In the genomic region with DNA sequence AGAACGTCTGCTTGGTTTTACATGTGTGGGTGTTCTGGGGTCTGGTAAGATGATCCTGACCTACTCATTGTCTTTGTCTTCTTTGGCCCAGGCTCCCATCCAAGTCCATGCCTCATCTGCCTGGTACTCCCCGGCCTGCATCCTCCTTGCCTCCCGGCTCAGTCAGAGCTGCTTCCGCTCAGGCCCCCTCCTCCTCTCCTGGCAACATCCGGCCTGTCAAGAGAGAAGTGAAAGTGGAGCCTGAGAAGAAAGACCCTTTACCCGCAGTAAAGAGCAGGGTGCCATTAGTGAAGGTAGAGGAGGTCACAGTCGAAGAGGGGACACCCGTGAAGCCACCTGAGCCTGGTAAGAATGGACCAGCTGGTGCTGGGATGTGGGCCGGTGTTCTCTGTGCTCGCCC, we compare ENCODE assay signal across 12 mouse cellular contexts. TPM values are rescaled to one million over a fixed set of nuclear protein-coding genes. Genes with fewer than 3 reads are reported as not detected.
DNase-seq lines count a peak whose midpoint lies in the region; ATAC-seq lines count a peak whose summit lies in the region.
"Had no signal": no experiment of that assay in that cellular context is flagged by ENCODE, and none has a peak within 500 bp of the region (broad histone marks: within the 10 kb centered on the region; RNA-seq: fewer than 3 reads in every experiment).

No protein-coding gene starts in this region.

- no peaks in the 10 kb centered on the region for H3K36me3 ChIP-seq in lung, embryonic 15.5 days
- H3K36me3 ChIP-seq in liver, embryonic 11.5 days (ENCODE audit: control insufficient read depth, insufficient read depth, low read length) = no peaks in the 10 kb centered on the region

- H3K4me3 ChIP-seq in lung, embryonic 15.5 days = no peak overlapping the region
- H3K4me3 ChIP-seq in liver, embryonic 11.5 days (ENCODE audit: low read depth, low read length) = no peak overlapping the region
- H3K4me3 ChIP-seq: gastrocnemius, adult 2 months had no signal

- H3K4me2 ChIP-seq in lung, embryonic 15.5 days = peak overlapping the region; percentile 28; the same call in 1 of the 2 replicates
- no peak overlapping the region for H3K4me2 ChIP-seq in liver, embryonic 11.5 days

- H3K9me3 ChIP-seq in lung, embryonic 15.5 days = no peaks in the 10 kb centered on the region
- H3K9me3 ChIP-seq in liver, embryonic 11.5 days (ENCODE audit: control insufficient read depth, low read length) = no peaks in the 10 kb centered on the region

- H3K4me1 ChIP-seq in lung, embryonic 15.5 days = no peaks in the 10 kb centered on the region
- no peaks in the 10 kb centered on the region for H3K4me1 ChIP-seq in liver, embryonic 11.5 days (replicated peaks; ENCODE audit: control insufficient read depth, insufficient read depth, low read length)

- no peak overlapping the region for H3K27ac ChIP-seq in lung, embryonic 15.5 days
- no peak overlapping the region for H3K27ac ChIP-seq in liver, embryonic 11.5 days (ENCODE audit: low read depth, low read length)
- H3K27ac ChIP-seq: gastrocnemius, adult 2 months had no signal

- no peaks in the 10 kb centered on the region for H3K27me3 ChIP-seq in lung, embryonic 15.5 days
- no peaks in the 10 kb centered on the region for H3K27me3 ChIP-seq in liver, embryonic 11.5 days (replicated peaks; ENCODE audit: control insufficient read depth, insufficient read depth, low read length)
- H3K27me3 ChIP-seq: Patski had no signal

- DNase-seq in adrenal gland, postnatal 10 days = peak; percentile 28
- no peak for DNase-seq in adrenal gland, postnatal 4 days (ENCODE audit: low spot score in 2 of 2)
- DNase-seq in lung, adult 18-20 months = no peak
- peak; percentile 54 for DNase-seq in induced T-regulatory cell, adult 2 months (ENCODE audit: low read depth)
- peak; percentile 67 for DNase-seq in thymus, postnatal 14 days
- DNase-seq in liver, embryonic 11.5 days (ENCODE audit: low spot score) = no peak
- DNase-seq in ovary, adult 18-20 months (ENCODE audit: low spot score) = no peak
- DNase-seq: cerebellum, postnatal 36 days; gastrocnemius, adult 2 months; left cerebral cortex, postnatal 4 days had no signal

- H3K9ac ChIP-seq in lung, embryonic 15.5 days = no peak overlapping the region
- H3K9ac ChIP-seq in liver, embryonic 11.5 days (ENCODE audit: low read depth, low read length) = no peak overlapping the region

- no peak for ATAC-seq in lung, embryonic 15.5 days (ENCODE audit: borderline replicate concordance, extremely low read depth, low FRiP score, low TSS enrichment)
- ATAC-seq in liver, embryonic 11.5 days (replicated peaks; ENCODE audit: low FRiP score) = no peak
- ATAC-seq: Patski had no signal

- WGBS in lung, embryonic 15.5 days = 61% methylated on average over 10 of the region's 10 CpGs
- 71% methylated on average over 10 of the region's 10 CpGs for WGBS in liver, embryonic 11.5 days

RNA-seq across cellular contexts. Expression of gene Bclaf1, which starts 45.2 kb away (rescaled TPM):
- 100 to 1,000 TPM; 103 to 119 TPM for total RNA-seq in adrenal gland, postnatal 10 days (2021)
- total RNA-seq in adrenal gland, postnatal 4 days (2021) = 100 to 1,000 TPM; 182 to 204 TPM
- 117 and 124 TPM in 2 replicates for polyA plus RNA-seq in lung, embryonic 15.5 days (2015; fragmentation: Nextera tagmentation; extraction: Ambion mirVana)
- polyA plus RNA-seq in liver, embryonic 11.5 days (2014; fragmentation: Nextera tagmentation; extraction: Ambion mirVana) = 129 and 133 TPM in 2 replicates

Comparison
In these comparisons a context has a peak if more than half of its experiments do, and no peak if none do; other contexts are left out.
1. DNase-seq: peak in adrenal gland, postnatal 10 days (single experiment), induced T-regulatory cell, adult 2 months (single experiment) and thymus, postnatal 14 days (single experiment); none in adrenal gland, postnatal 4 days (0 of 2), lung, adult 18-20 months (0 of 2), liver, embryonic 11.5 days (single experiment) and ovary, adult 18-20 months (single experiment).